Mouse (Mus musculus) heart, adult 8-10 months (tissue): ENCODE measurements around the gene D930020B18Rik. TPM values are rescaled to one million over a fixed set of nuclear protein-coding genes. Genes with fewer than 3 reads are reported as not detected.

Experiments
- DNase-seq: peaks from one replicate; pipeline ENCODE4 v3.0.0; 2022; ENCODE audit warnings: low spot score
- total RNA-seq, 4 experiments: library from RNA; stranded (reverse); gene quantifications; 2 replicates each; pipeline ENCODE4 v1.2.4; 2022

Gene D930020B18Rik
- total RNA-seq = not detected

GRCm38 (mm10) chr10:121641272-121642053, at the start of gene D930020B18Rik:
Gene D930020B18Rik (plus strand): TSS chr10:121641588.
- no peak for DNase-seq

- DNase-seq = no peak
Observed at GRCm38 (mm10) chr10:121596580-121596979, 44.8 kb upstream of the D930020B18Rik start.

- DNase-seq = no peak
Observed at GRCm38 (mm10) chr10:121601272-121601671, 40.1 kb upstream of the D930020B18Rik start.

GRCm38 (mm10) chr10:121603556-121603955, 37.8 kb upstream of the D930020B18Rik start:
- no peak for DNase-seq

GRCm38 (mm10) chr10:121604632-121605344, 36.6 kb upstream of the D930020B18Rik start:
- DNase-seq = no peak

- no peak for DNase-seq
Observed at GRCm38 (mm10) chr10:121608177-121608576, 33.2 kb upstream of the D930020B18Rik start.

- DNase-seq = no peak
Observed at GRCm38 (mm10) chr10:121611587-121611986, 29.8 kb upstream of the D930020B18Rik start.

- no peak for DNase-seq
Observed at GRCm38 (mm10) chr10:121612448-121612847, 28.9 kb upstream of the D930020B18Rik start.

- DNase-seq = peak; percentile 73
Observed at GRCm38 (mm10) chr10:121613570-121613969, 27.8 kb upstream of the D930020B18Rik start.

- no peak for DNase-seq
Observed at GRCm38 (mm10) chr10:121615146-121615870, 26.1 kb upstream of the D930020B18Rik start.

GRCm38 (mm10) chr10:121615935-121616334, 25.5 kb upstream of the D930020B18Rik start:
- no peak for DNase-seq

GRCm38 (mm10) chr10:121622431-121622830, 19.0 kb upstream of the D930020B18Rik start:
- DNase-seq = no peak

GRCm38 (mm10) chr10:121623670-121624069, 17.7 kb upstream of the D930020B18Rik start:
- DNase-seq = no peak

GRCm38 (mm10) chr10:121625006-121625405, 16.4 kb upstream of the D930020B18Rik start:
- no peak for DNase-seq

GRCm38 (mm10) chr10:121625407-121626185, 15.8 kb upstream of the D930020B18Rik start:
- no peak for DNase-seq

- DNase-seq = peak; percentile 96
Observed at GRCm38 (mm10) chr10:121626186-121626882, 15.1 kb upstream of the D930020B18Rik start, which contains the start of gene Xpot. Gene Xpot (minus strand): TSS chr10:121626332.

- DNase-seq = no peak
Observed at GRCm38 (mm10) chr10:121627216-121627852, 14.1 kb upstream of the D930020B18Rik start.

- no peak for DNase-seq
Observed at GRCm38 (mm10) chr10:121628561-121629040, 12.8 kb upstream of the D930020B18Rik start.

GRCm38 (mm10) chr10:121634159-121634558, 7.2 kb upstream of the D930020B18Rik start:
- DNase-seq = no peak

- no peak for DNase-seq
Observed at GRCm38 (mm10) chr10:121636276-121636675, 5.1 kb upstream of the D930020B18Rik start.
